Mouse (Mus musculus) c-Kit-positive CD71-negative TER-119-negative erythroid progenitor cells, embryonic 14.5 days (primary cell): ENCODE measurements around the gene Gpatch8.

Experiments
- DNase-seq: peaks from one replicate; pipeline ENCODE4 v3.0.0-alpha.2; 2013; ENCODE audit warnings: low read depth

Gpatch8 gene

DNA sequence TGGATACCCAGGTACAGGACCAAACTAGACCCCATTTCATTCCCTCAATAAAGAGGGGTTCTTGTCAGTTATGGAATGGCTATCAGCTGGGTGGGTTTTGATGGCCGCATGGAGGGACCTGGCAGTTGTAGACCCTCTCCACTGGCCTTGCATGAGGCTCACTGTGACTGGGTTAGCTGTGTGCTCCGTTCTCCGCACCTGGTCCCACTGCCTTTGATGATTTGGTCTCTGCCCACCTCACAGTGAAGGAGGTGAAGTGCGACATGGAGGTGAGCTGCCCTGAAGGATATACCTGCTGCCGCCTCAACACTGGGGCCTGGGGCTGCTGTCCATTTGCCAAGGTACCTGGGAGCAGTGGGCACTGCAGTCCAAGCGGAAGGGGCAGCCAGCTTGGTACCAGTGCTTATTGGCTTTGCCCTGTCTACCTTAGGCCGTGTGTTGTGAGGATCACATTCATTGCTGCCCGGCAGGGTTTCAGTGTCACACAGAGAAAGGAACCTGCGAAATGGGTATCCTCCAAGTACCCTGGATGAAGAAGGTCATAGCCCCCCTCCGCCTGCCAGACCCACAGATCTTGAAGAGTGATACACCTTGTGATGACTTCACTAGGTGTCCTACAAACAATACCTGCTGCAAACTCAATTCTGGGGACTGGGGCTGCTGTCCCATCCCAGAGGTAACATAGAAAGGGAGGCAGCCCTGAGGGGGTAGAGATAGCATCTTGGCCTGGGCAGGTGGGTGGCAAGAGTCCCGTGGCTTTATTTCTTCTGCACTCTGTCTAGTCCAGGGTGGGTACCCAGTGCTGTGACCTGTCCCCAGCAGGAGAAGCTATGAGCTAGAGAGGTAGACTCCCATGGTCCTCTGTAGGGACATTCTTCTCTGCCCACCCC is 121.1 kb downstream of the Gpatch8 start:
- no peak for DNase-seq

DNA sequence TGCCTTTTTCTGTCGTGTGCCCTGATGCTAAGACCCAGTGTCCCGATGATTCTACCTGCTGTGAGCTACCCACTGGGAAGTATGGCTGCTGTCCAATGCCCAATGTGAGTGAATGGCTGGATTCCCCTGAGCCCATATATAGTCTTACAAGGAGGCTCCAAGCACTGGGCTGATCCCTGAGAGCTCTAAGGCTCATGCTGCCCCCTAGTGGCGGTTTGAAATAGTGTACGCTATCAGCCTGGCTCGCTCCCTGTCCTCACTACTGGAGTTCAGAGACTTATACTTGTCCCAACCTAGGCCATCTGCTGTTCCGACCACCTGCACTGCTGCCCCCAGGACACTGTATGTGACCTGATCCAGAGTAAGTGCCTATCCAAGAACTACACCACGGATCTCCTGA is 121.8 kb downstream of the Gpatch8 start:
- peak; percentile 89 for DNase-seq

DNA sequence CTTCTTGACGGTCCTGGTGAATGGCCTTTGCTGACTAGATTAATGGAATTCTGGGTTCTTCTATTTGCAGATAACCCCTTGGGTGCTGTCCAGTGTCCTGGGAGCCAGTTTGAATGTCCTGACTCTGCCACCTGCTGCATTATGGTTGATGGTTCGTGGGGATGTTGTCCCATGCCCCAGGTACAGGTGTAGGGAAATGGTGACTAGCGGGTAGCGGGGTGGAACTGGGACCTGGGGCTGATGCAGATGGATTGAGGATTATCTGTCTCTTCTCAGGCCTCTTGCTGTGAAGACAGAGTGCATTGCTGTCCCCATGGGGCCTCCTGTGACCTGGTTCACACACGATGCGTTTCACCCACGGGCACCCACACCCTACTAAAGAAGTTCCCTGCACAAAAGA is 122.3 kb downstream of the Gpatch8 start:
- no peak for DNase-seq

DNA sequence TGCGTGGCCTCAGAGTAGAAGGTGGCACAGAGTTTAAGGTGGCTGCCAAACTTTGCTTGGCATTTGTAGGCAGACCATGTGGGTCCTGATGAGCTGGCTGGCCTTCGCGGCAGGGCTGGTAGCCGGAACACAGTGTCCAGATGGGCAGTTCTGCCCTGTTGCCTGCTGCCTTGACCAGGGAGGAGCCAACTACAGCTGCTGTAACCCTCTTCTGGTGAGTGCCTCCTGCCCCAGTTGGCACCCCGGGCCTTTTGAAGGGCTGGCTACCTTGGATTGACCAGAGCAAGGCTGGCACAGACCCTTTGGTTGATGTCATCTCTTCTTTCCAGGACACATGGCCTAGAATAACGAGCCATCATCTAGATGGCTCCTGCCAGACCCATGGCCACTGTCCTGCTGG is 123.3 kb downstream of the Gpatch8 start:
- no peak for DNase-seq

DNA sequence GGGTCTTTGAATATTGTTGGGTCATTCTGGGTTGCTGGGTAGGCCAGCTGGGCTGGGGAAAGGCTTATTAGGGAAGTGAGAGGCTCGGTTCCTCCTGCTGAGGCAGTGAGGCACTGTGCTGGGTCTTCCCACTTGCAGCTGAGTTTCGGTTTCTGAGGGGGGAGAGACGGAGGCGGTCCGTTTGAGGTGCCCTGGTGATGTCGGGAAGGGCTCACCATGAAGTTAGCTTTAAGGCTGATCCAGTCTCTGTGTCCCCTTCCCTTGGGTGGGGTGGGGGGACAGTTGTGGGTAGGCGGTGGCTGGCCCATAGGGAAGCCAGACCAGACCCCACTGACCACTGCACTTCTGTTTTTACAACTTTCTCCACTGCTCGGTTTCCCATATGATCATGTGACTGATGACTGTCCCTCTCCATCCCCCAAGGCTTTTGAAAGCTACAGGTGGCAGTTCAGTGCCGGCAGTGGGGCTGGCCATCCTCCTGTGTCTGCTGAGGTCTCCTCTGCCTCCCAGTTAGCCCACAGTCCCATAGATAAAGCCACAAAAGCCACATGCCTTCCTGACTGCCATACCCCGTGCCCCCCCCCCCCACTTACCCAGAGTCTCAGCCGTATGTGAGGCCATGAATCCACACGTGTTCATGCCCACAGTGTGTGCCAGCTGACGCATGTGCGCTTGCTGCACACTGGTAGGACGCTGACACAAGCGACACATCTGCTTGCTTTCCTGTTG is 123.9 kb downstream of the Gpatch8 start:
- no peak for DNase-seq

DNA sequence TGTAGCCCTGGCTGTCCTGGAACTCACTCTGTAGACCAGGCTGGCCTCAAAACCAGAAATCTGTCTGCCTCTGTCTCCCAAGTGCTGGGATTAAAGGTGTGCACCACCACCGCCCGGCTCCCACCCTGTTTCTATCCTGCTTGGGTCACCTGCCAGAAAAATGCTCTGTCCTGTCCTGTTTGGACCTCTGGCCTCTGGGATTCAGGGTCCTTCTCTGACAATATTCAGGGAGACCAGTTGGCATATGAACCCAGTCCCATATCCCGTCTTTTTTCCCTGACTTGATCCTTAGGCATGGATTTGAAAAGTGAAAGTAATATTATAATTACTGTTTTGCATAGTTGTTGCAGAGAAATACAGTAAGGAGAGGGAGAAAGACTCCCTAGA is 124.5 kb downstream of the Gpatch8 start:
- no peak for DNase-seq

DNA sequence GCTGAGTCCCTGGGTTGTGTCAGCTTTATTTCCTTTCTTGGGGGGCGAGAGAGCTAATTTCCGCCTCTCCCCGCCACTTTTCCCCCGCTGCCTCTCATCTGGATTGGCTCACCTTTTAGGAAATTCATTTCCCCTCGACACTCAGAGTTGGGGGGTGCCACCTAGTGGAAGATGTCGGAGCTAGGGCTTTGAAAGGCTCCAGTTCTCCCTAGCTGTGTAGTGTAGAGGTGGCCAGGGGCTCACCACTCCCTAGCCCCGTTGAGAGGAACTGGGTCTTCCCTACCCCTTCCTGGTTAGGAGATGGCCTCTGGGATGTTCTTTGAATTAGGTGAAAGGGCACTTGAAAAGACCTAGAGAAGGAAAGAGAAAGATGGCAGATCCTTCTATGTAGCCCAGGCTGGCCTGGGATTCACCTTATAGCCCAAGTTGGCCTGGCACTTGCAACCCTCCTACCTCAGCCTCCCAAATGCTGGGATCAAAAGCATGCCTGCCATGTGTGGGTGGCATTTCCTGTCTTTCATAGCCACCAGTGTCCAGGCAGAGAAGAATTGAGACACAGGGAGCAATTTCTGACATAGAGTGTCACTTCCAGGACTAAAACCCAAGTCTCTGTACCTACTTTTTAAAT is 125.1 kb downstream of the Gpatch8 start:
- peak; percentile 83 for DNase-seq

DNA sequence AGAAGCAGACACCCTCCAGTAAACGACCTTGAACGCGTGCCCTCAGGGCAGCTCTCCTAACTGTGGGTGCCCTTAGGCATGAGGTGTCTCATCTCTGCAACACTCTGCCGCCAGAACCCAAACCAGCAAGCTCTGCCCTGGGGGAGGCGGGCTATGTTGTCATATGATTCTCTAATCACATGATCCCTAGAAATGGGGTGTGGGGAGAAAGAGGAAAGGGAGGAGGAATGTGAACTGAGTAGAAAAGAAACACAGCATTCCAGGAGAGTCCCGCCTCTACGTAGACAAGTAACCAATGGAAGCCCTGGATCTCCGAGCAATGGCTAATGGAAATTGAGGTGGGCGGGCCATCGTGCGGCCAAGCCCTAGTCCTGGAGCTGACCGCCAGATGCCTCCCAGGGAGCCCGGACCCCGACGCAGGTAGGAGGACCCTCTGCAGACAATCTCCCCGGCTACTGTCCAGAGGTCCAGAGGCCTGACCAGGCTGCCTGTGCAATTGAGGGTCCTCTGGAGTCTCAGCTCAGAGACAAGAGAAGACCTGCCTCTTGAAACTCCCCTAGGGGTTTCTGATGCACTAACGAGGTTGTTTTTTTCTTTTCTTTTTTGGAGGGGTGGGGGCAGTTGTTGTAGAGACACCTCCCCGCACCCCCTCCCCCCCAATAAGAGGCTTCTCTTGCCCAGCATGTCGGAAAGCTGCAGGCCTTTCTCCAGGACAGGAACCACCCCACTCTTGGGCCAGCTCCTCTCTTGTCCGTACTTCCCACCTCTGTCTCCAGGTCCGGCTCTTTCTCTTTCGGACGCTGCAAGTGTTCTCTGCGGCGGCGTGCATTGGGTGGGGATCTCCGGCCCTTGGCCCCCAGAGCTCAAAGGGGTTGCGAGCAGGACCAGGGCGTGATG is 125.8 kb downstream of the Gpatch8 start, which contains the start of gene Grn:
Grn (plus strand) TSS at position 195 of the 897 bp plus-strand sequence.
- DNase-seq = peak; percentile 64

DNA sequence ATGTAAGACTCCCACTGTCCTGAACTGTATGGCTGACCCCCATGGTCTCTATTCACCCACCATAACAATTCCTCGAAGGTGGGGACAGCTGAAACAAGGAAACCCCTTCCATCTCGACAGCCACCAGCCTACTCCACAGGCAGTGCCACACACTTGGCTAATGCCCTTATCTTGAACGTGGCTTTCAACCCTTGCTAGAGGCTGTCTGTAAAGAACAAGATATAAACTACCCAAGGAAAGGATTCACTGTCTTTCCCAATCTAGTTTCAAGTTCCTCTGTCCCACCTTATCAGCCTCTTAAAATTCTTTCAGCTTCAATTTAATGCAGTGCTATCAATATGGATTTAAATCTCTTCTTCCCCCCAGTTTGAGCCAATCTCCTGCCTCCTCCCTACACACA is 126.6 kb downstream of the Gpatch8 start:
- DNase-seq = no peak

DNA sequence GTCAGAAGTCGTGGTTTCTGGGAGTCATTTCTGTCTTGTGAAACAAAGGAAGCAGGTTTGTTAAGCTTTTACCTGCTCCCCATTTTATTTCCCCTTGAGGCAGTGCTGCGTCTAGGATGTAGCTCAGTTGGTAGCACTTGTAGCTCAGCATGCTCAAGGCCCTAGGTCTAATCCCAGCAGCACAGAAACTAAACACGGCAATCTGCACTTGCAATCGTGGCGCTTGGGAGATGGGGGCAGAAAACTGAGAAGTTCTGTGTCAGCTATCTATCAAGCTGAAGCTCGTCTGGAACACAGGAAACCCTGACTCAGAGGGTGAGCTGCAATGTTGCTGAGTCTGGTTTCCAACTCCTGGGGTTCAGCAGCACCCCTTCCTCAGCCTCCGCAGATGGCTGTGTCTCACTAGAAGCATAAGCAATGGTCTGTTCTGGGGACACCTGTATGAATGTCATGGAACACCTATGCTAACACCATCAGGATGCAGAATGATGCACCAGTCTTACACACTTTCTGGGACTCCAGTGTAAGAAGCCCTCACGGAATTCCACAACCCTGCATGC is 127.1 kb downstream of the Gpatch8 start:
- no peak for DNase-seq
